Mouse (Mus musculus) lung, postnatal 0 days (tissue): ENCODE data around the gene Elovl7. TPM values are rescaled to one million over a fixed set of nuclear protein-coding genes. Genes with fewer than 3 reads are reported as not detected.
A peak's percentile ranks its signal among the peaks of the same experiment; 100 is the strongest.

Experiments used
- ATAC-seq: fragments of 200-750 bp; cut with Nextera tagmentation; 2 replicates; pipeline ENCODE4 v1.8.0; 2017; ENCODE audit warnings: moderate library complexity
- DNase-seq: peaks from one replicate; pipeline ENCODE4 v3.0.0-alpha.2; 2016; ENCODE audit warnings: low spot score
- H3K27ac ChIP-seq: fragments of 300-500 bp; sonication (generic); 2 replicates; pipeline ENCODE4 v1.5.1; 2014; ENCODE audit warnings: antibody characterized with exemption, mild to moderate bottlenecking, low read length, mixed read lengths
- H3K27me3 ChIP-seq: fragments of 300-500 bp; sonication (generic); replicated peaks from 2 replicates; pipeline ENCODE4 v1.6.1; 2014; ENCODE audit warnings: low read length, mixed read lengths; ENCODE audit not compliant: insufficient read depth
- H3K36me3 ChIP-seq: fragments of 300-500 bp; sonication (generic); 2 replicates; pipeline ENCODE4 v1.6.1; 2014; ENCODE audit warnings: low read length, mixed read lengths; ENCODE audit not compliant: insufficient read depth
- H3K4me1 ChIP-seq: fragments of 300-500 bp; sonication (generic); 2 replicates; pipeline ENCODE4 v1.6.1; 2014; ENCODE audit warnings: antibody characterized with exemption, low read depth, low read length, mixed read lengths; ENCODE audit not compliant: insufficient read depth
- H3K4me2 ChIP-seq: fragments of 300-500 bp; sonication (generic); replicated peaks from 2 replicates; pipeline ENCODE4 v1.6.1; 2014; ENCODE audit warnings: low read depth, mild to moderate bottlenecking, low read length, moderate library complexity, mixed read lengths
- H3K4me3 ChIP-seq: fragments of 300-500 bp; sonication (generic); 2 replicates; pipeline ENCODE4 v1.5.1; 2014; ENCODE audit warnings: low read depth, low read length
- H3K9ac ChIP-seq: fragments of 300-500 bp; sonication (generic); replicated peaks from 2 replicates; pipeline ENCODE4 v1.6.1; 2014; ENCODE audit warnings: low read depth, mild to moderate bottlenecking
- H3K9me3 ChIP-seq: fragments of 300-500 bp; sonication (generic); 2 replicates; pipeline ENCODE4 v1.6.1; 2016; ENCODE audit warnings: low read length, mixed read lengths
- CTCF ChIP-seq: IDR thresholded peaks from 2 replicates; pipeline ENCODE4 v1.5.1; 2016; ENCODE audit warnings: antibody characterized with exemption, mild to moderate bottlenecking
- EP300 ChIP-seq: IDR thresholded peaks from 2 replicates; pipeline ENCODE4 v1.6.1; 2016; ENCODE audit warnings: antibody characterized with exemption, mild to moderate bottlenecking, control low read depth
- WGBS: fragments of 180-500 bp; shearing (Covaris S2); extraction: QIAGEN DNeasy Blood & Tissue Kit; methylation state at CpG from one replicate; pipeline ENCODE4 v1.1.7; 2014; 5-methylcytosine and 5-hydroxymethylcytosine counted together
- polyA plus RNA-seq: library from polyadenylated mRNA; unstranded; fragments of >200 nt; fragmentation: Nextera tagmentation; extraction: Ambion mirVana; gene quantifications from 2 replicates; pipeline ENCODE4 v1.2.1, GENCODE M21; 2015

Gene Elovl7
- polyA plus RNA-seq, 1 experiment from 2014 or later: 10.1 TPM

DNA sequence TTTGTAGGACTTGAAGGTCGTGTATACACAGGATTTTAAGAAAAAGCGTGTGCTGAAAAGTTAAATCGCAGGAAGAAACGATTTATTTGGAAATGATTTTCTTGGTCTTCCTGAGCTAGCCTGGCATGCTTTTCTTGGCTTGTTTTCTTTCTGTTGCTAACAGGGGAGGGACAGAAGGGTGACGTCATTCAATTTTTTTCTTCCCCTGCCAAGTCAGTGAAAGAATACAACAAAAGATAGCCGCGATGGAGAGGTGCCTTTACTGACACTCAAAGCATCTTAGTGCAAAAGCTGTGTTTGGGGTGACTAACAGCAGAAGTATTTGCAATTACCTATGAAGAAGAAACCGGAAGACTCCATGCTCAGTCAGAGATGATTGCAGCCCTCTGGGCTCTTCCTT, 48.8 kb downstream of the Elovl7 start:
- no peak for ATAC-seq
- Histone ChIP-seq H3K4me3 (no peak overlapping the region), H3K36me3 (no peaks in the 10 kb centered on the region), H3K27me3 (no peaks in the 10 kb centered on the region), H3K4me1 (no peaks in the 10 kb centered on the region), H3K9ac (no peak overlapping the region), H3K27ac (no peak overlapping the region), H3K9me3 (no peaks in the 10 kb centered on the region), H3K4me2 (no peak overlapping the region)
- 40% methylated on average over 8 of the region's 8 CpGs for WGBS
- peak; percentile 36 for DNase-seq
- TF ChIP-seq EP300 (no peak), CTCF (no peak)

DNA sequence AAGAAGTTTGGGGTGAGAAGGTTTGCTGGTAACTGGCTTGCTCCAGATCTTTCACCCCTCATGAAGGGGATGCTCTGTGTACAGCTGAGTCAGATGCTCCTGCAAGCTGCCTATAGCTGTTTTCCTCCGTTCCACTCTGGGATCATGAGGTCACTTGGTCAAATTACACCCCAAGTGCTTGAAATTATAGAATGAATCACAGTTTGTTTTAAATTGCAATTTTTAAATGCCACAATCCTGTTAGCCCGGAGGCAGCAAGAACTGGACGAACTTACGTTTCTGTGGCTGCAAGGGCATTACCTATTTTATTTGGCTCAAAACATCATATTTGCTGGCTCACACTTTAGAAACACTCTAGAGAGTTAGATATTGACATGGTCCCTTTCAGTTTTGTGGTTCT, 51.2 kb downstream of the Elovl7 start:
- Histone ChIP-seq H3K9me3 (no peaks in the 10 kb centered on the region), H3K36me3 (no peaks in the 10 kb centered on the region), H3K4me2 (no peak overlapping the region), H3K27me3 (no peaks in the 10 kb centered on the region), H3K4me1 (no peaks in the 10 kb centered on the region), H3K4me3 (no peak overlapping the region), H3K27ac (no peak overlapping the region), H3K9ac (no peak overlapping the region)
- TF ChIP-seq EP300 (no peak), CTCF (no peak)
- DNase-seq (no peak), ATAC-seq (no peak)
- 77% methylated on average over 4 of the region's 4 CpGs for WGBS

DNA sequence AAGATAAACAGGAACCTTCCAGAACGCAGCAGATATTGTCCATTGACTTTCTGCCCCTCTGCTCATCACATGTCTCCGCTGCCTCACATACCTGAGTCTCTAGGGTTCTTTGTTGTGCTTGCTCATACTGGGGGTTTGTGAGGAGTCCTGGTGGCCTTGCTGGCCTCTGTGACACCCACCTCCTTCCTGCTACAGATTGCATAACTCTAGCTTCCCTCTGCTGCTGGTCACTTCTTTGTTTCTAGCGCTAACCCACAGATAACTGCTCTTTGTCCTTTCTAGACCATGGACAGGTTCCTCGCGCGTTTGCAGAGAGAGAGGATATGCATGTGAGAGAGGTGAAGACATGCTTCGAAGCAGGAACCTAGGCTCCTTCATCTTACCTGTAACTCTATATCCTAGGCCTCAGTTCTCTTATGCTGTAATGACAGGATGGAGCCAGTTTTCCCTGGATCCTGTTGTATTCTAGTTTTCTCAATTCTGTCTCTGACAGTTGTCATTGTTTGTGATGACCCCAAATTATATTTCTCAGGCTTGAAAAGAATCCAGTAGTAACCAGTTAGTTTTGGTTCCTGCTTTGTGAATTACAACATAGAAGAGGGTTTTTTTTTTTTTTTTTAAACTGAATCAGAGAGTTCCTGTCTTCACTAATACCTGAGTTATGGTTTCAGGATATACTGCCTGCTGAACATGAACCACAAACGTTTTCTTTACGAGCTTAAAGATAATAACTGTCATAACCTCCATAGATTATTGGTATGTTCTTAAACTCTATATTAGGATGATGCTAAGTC, 53.8 kb downstream of the Elovl7 start:
- Histone ChIP-seq H3K36me3 (no peaks in the 10 kb centered on the region), H3K4me1 (no peaks in the 10 kb centered on the region; the same call in 1 of the 2 replicates)

DNA sequence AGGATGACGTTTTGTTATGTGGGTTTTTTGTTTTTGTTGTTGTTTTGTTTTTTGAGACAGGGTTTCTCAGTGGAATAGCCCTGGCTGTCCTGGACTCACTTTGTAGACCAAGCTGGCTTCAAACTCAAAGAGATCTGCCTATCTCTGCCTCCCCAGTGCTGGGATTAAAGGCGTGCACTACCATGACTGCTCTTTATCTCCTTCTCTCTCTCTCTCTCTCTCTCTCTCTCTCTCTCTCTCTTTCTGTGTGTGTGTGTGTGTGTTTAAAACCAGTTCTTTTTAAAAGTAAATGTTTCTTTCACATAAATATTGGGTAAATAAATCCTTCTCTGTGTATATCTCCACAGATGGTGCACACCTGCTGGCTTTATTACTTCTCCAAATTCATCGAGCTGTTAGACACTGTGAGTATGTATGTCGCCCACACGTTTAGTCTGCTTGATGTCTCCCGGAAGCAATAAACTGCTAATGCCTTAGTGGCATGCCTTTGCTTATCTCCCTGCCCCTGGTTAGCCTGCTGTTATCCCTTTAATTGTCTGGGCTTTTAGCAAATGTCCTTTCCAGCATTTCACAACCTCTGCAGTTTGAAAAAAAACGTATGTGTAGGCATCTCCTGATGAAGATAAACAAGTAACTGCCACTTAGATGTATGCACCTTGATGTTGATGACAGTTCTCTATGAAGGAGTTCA, 57.4 kb downstream of the Elovl7 start:
- no peaks in the 10 kb centered on the region; the same call in 1 of the 2 replicates for H3K4me1 ChIP-seq
- H3K4me3 ChIP-seq: no peak overlapping the region
- TF ChIP-seq EP300: no peak
- TF ChIP-seq CTCF: no peak
- whole genome bisulfite sequencing: 51% methylated on average over 7 of the region's 7 CpGs
- no peak for DNase-seq
- no peak for ATAC-seq
- no peaks in the 10 kb centered on the region for H3K9me3 ChIP-seq
- no peak overlapping the region for H3K27ac ChIP-seq
- no peaks in the 10 kb centered on the region for H3K27me3 ChIP-seq
- H3K36me3 ChIP-seq: no peaks in the 10 kb centered on the region
- H3K4me2 ChIP-seq: no peak overlapping the region
- H3K9ac ChIP-seq: no peak overlapping the region

More for the DNA sequence above, 53.8 kb downstream of the Elovl7 start:
- TF ChIP-seq CTCF (no peak), EP300 (no peak)
- H3K27ac ChIP-seq: no peak overlapping the region
- no peak overlapping the region for H3K9ac ChIP-seq
- H3K4me3 ChIP-seq: no peak overlapping the region
- H3K4me2 ChIP-seq: no peak overlapping the region
- H3K27me3 ChIP-seq: no peaks in the 10 kb centered on the region
- no peak for ATAC-seq
- DNase-seq: no peak
- H3K9me3 ChIP-seq: no peaks in the 10 kb centered on the region
- 60% methylated on average over 9 of the region's 9 CpGs for whole genome bisulfite sequencing

DNA sequence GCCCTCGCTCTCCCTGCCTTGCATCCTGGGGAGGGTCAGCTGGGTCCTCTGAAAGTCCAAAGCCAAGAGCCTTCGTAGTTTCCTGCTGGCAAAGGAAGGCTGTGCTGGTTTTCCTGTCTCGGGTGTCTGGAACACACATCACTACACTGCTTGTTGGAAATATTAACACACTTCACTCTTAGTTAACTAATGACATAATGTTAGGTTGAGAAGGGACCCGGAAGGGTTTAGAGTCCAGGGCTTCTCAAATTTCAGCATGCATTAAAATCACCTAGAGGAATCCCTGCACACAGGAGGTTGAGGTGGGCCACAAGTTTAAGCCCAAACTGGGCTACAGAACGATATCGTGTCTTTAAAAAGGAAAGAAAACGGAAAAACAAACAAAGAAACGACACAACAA, 58.1 kb downstream of the Elovl7 start:
- H3K36me3 ChIP-seq: no peaks in the 10 kb centered on the region
- ATAC-seq (no peak), DNase-seq (no peak)
- 54% methylated on average over 8 of the region's 8 CpGs for WGBS
- H3K27ac ChIP-seq: no peak overlapping the region
- no peaks in the 10 kb centered on the region for H3K9me3 ChIP-seq
- H3K4me2 ChIP-seq: no peak overlapping the region
- no peaks in the 10 kb centered on the region; the same call in 1 of the 2 replicates for H3K4me1 ChIP-seq
- no peak overlapping the region for H3K9ac ChIP-seq
- no peaks in the 10 kb centered on the region for H3K27me3 ChIP-seq
- no peak overlapping the region for H3K4me3 ChIP-seq
- TF ChIP-seq CTCF: no peak
- no peak for TF ChIP-seq EP300

DNA sequence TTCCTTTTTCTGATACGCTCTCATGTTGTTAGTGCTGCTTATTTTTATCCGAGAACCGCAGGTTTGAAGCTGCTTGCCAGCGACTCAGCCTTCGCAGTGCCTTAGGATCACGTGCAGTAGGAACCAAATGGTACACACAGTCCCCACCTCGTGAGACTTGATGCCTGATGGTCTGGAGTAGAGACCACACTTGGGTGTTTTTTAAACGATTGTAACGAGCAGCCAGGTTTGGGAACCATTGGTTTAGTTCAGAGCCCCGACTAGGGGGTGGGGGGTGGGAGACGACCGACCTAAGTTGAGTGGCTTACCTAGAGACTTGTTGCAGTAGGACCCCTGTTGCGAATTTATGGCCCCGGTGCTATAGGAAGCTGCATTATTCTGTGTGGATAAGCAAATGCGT, 58.8 kb downstream of the Elovl7 start:
- Histone ChIP-seq H3K36me3 (no peaks in the 10 kb centered on the region), H3K27me3 (no peaks in the 10 kb centered on the region), H3K9ac (no peak overlapping the region), H3K9me3 (no peaks in the 10 kb centered on the region), H3K27ac (no peak overlapping the region), H3K4me1 (no peaks in the 10 kb centered on the region; the same call in 1 of the 2 replicates), H3K4me3 (no peak overlapping the region), H3K4me2 (no peak overlapping the region)
- ATAC-seq: no peak
- TF ChIP-seq EP300: no peak
- TF ChIP-seq CTCF: no peak
- WGBS: 52% methylated on average over 15 of the region's 15 CpGs
- no peak for DNase-seq
